Mouse (Mus musculus) CH12.LX (cell line): ENCODE measurements around the gene Col25a1.

ENCODE experiments used
- KAT2A ChIP-seq: IDR thresholded peaks from 2 replicates; pipeline ENCODE4 v1.6.1; 2012; ENCODE audit warnings: low read length, improper control_type of control experiment, inconsistent platforms; ENCODE audit not compliant: insufficient replicate concordance
- USF2 ChIP-seq: conservative IDR thresholded peaks from 2 replicates; pipeline ENCODE4 v1.6.1; 2011; ENCODE audit warnings: low read depth, low read length, improper control_type of control experiment

- TF ChIP-seq KAT2A (no peak), USF2 (no peak)
Measured at GRCm38 (mm10) chr3:130309277-130309676, 178.0 kb downstream of the Col25a1 start.
